8 mouse cellular contexts compared by ENCODE assay signal in genomic region chr12:69197378-69198163, GRCm38 (mm10). TPM values are rescaled to one million over a fixed set of nuclear protein-coding genes. Genes with fewer than 3 reads are reported as not detected.
DNase-seq lines count a peak whose midpoint lies in the region; ATAC-seq lines count a peak whose summit lies in the region.

No protein-coding gene starts in this region.

- peak; percentile 83 for DNase-seq in 3134 (ENCODE audit: extremely low read depth, insufficient read length, low spot score)
- DNase-seq in adrenal gland, adult (ENCODE audit: inconsistent age in 2 of 2, low spot score in 1 of 2) = peak; percentile 68 to 85
- peak; percentile 56 for DNase-seq in embryo, embryonic 11 days
- peak; percentile 76 for DNase-seq in liver
- DNase-seq in spleen, adult 18-20 months = peak; percentile 39 to 60

- peak overlapping the region; percentile 69 for H3K4me3 ChIP-seq in intestine, embryonic 15.5 days (replicated peaks)
- peak overlapping the region; percentile 89 for H3K4me3 ChIP-seq in midbrain, embryonic 15.5 days

- H3K9ac ChIP-seq in intestine, embryonic 15.5 days = peak overlapping the region; percentile 70
- peak overlapping the region; percentile 76 for H3K9ac ChIP-seq in midbrain, embryonic 15.5 days

- H3K4me1 ChIP-seq in intestine, embryonic 15.5 days (replicated peaks) = peaks cover 13% of the 10 kb centered on the region; the same call in 1 of the 2 replicates
- H3K4me1 ChIP-seq in midbrain, embryonic 15.5 days = peaks cover 33% of the 10 kb centered on the region

- no peaks in the 10 kb centered on the region for H3K36me3 ChIP-seq in intestine, embryonic 15.5 days
- H3K36me3 ChIP-seq in midbrain, embryonic 15.5 days (replicated peaks) = no peaks in the 10 kb centered on the region

- WGBS in intestine, embryonic 15.5 days = under 1% methylated on average over 94 of the region's 94 CpGs
- WGBS in midbrain, embryonic 15.5 days = under 1% methylated on average over 84 of the region's 94 CpGs

- ATAC-seq in granulocyte monocyte progenitor cell, adult 5-6 weeks (replicated peaks; ENCODE audit: poor library complexity, severe bottlenecking) = peak; percentile 59
- ATAC-seq in intestine, embryonic 15.5 days = peak; percentile 82
- peak; percentile 85 for ATAC-seq in midbrain, embryonic 15.5 days (replicated peaks)

- no peaks in the 10 kb centered on the region for H3K9me3 ChIP-seq in intestine, embryonic 15.5 days
- no peaks in the 10 kb centered on the region for H3K9me3 ChIP-seq in midbrain, embryonic 15.5 days

- peak overlapping the region; percentile 92 for H3K27ac ChIP-seq in intestine, embryonic 15.5 days
- peak overlapping the region; percentile 94 for H3K27ac ChIP-seq in midbrain, embryonic 15.5 days

- peak overlapping the region; percentile 93 for H3K4me2 ChIP-seq in intestine, embryonic 15.5 days (replicated peaks)
- H3K4me2 ChIP-seq in midbrain, embryonic 15.5 days = peak overlapping the region; percentile 96

- H3K27me3 ChIP-seq in intestine, embryonic 15.5 days (replicated peaks) = no peaks in the 10 kb centered on the region
- H3K27me3 ChIP-seq in midbrain, embryonic 15.5 days (replicated peaks) = no peaks in the 10 kb centered on the region

RNA-seq across cellular contexts. Expression of gene Dnaaf2, which starts 0.7 kb away (rescaled TPM):
- 4.1 and 10.9 TPM in 2 replicates for total RNA-seq in granulocyte monocyte progenitor cell, adult 5-6 weeks (2014; fragmentation: Nextera tagmentation)
- total RNA-seq in granulocyte monocyte progenitor cell, adult 5-6 weeks (2017) = 2.2 and 8.1 TPM in 2 replicates
- polyA plus RNA-seq in intestine, embryonic 15.5 days (2015; fragmentation: Nextera tagmentation; extraction: Ambion mirVana) = 9.0 and 9.1 TPM in 2 replicates
- 8.2 and 8.5 TPM in 2 replicates for polyA plus RNA-seq in midbrain, embryonic 15.5 days (2015; fragmentation: Nextera tagmentation; extraction: Ambion mirVana)

RNA-seq across cellular contexts. Expression of gene Gm49383, which starts 0.7 kb away (rescaled TPM):
- 4.1 and 5.3 TPM in 2 replicates for total RNA-seq in granulocyte monocyte progenitor cell, adult 5-6 weeks (2014; fragmentation: Nextera tagmentation)
- 27.0 and 31.0 TPM in 2 replicates for total RNA-seq in granulocyte monocyte progenitor cell, adult 5-6 weeks (2017)
- polyA plus RNA-seq in intestine, embryonic 15.5 days (2015; fragmentation: Nextera tagmentation; extraction: Ambion mirVana) = 25.4 and 28.6 TPM in 2 replicates
- 12.7 and 14.6 TPM in 2 replicates for polyA plus RNA-seq in midbrain, embryonic 15.5 days (2015; fragmentation: Nextera tagmentation; extraction: Ambion mirVana)

RNA-seq across cellular contexts. Expression of gene Gm49384, which starts 6.5 kb away (rescaled TPM):
- 7.2 and 16.0 TPM in 2 replicates for total RNA-seq in granulocyte monocyte progenitor cell, adult 5-6 weeks (2014; fragmentation: Nextera tagmentation)
- 13.7 and 38.3 TPM in 2 replicates for total RNA-seq in granulocyte monocyte progenitor cell, adult 5-6 weeks (2017)
- polyA plus RNA-seq in intestine, embryonic 15.5 days (2015; fragmentation: Nextera tagmentation; extraction: Ambion mirVana) = 23.7 and 24.7 TPM in 2 replicates
- polyA plus RNA-seq in midbrain, embryonic 15.5 days (2015; fragmentation: Nextera tagmentation; extraction: Ambion mirVana) = 9.0 and 12.4 TPM in 2 replicates

RNA-seq across cellular contexts. Expression of gene Mgat2, which starts 13.6 kb away (rescaled TPM):
- total RNA-seq in granulocyte monocyte progenitor cell, adult 5-6 weeks (2014; fragmentation: Nextera tagmentation) = 96.2 and 111 TPM in 2 replicates
- total RNA-seq in granulocyte monocyte progenitor cell, adult 5-6 weeks (2017) = 153 and 186 TPM in 2 replicates
- 52.8 and 58.7 TPM in 2 replicates for polyA plus RNA-seq in intestine, embryonic 15.5 days (2015; fragmentation: Nextera tagmentation; extraction: Ambion mirVana)
- 38.5 and 39.4 TPM in 2 replicates for polyA plus RNA-seq in midbrain, embryonic 15.5 days (2015; fragmentation: Nextera tagmentation; extraction: Ambion mirVana)

RNA-seq across cellular contexts. Expression of gene Rpl36al, which starts 13.7 kb away (rescaled TPM):
- total RNA-seq in granulocyte monocyte progenitor cell, adult 5-6 weeks (2014; fragmentation: Nextera tagmentation) = 1,057 and 1,062 TPM in 2 replicates
- 1,430 and 1,531 TPM in 2 replicates for total RNA-seq in granulocyte monocyte progenitor cell, adult 5-6 weeks (2017)
- 720 and 763 TPM in 2 replicates for polyA plus RNA-seq in intestine, embryonic 15.5 days (2015; fragmentation: Nextera tagmentation; extraction: Ambion mirVana)
- 274 and 297 TPM in 2 replicates for polyA plus RNA-seq in midbrain, embryonic 15.5 days (2015; fragmentation: Nextera tagmentation; extraction: Ambion mirVana)

Comparison
In these comparisons a context has a peak if more than half of its experiments do, and no peak if none do; other contexts are left out.
1. Peak in every context shown above with its lines: DNase-seq, ATAC-seq, H3K4me3 ChIP-seq and H3K27ac ChIP-seq.